In genomic region chr4:120745731-120746551, GRCm38 (mm10) we compare ENCODE assay signal across 8 mouse cellular contexts. TPM values are rescaled to one million over a fixed set of nuclear protein-coding genes. Genes with fewer than 3 reads are reported as not detected.
DNase-seq lines count a peak whose midpoint lies in the region; ATAC-seq and TF ChIP-seq lines count a peak whose summit lies in the region.

No protein-coding gene starts in this region.

- ATAC-seq in limb, embryonic 13.5 days (ENCODE audit: low FRiP score, low read depth), result no peak
- no peak for ATAC-seq in stomach, embryonic 14.5 days (ENCODE audit: insufficient number of reproducible peaks, insufficient read depth, low FRiP score, low read depth)

- H3K27ac ChIP-seq in left cerebral cortex, adult 2 months, result no peak overlapping the region
- no peak overlapping the region for H3K27ac ChIP-seq in limb, embryonic 13.5 days
- H3K27ac ChIP-seq in stomach, embryonic 14.5 days (ENCODE audit: low read length), result no peak overlapping the region

- TF ChIP-seq CTCF in left cerebral cortex, adult 2 months (IDR thresholded peaks at IDR 0.05), result no peak

- peak overlapping the region; percentile 64; the same call in 1 of the 2 replicates for H3K9ac ChIP-seq in limb, embryonic 13.5 days
- H3K9ac ChIP-seq in stomach, embryonic 14.5 days (replicated peaks; ENCODE audit: low read depth, low read length), result no peak overlapping the region

- intact Hi-C loops in left cerebral cortex, adult 2 months (cut with DNase I), result no loop called here
- intact Hi-C loops in gastrocnemius, postnatal 36 days (cut with DNase I), result no loop called here
- intact Hi-C loops in left cerebral cortex, postnatal 25 days (cut with DNase I), result no loop called here

- no peak for DNase-seq in left cerebral cortex, adult 2 months (ENCODE audit: extremely low spot score in 1 of 2, low spot score in 2 of 2)
- no peak for DNase-seq in left cerebral cortex, adult 9 months (ENCODE audit: low spot score in 2 of 2)
- peak; percentile 18 to 25 for DNase-seq in gastrocnemius, postnatal 36 days
- DNase-seq in layer of hippocampus, adult 11-12 months (ENCODE audit: low spot score), result no peak
- no peak for DNase-seq in left cerebral cortex, postnatal 25 days (ENCODE audit: low spot score in 2 of 2)
- DNase-seq in right cerebral cortex, adult 2 months (ENCODE audit: low spot score in 2 of 2), result no peak

- H3K4me1 ChIP-seq in limb, embryonic 13.5 days, result peaks cover 17% of the 10 kb centered on the region
- H3K4me1 ChIP-seq in stomach, embryonic 14.5 days (ENCODE audit: control insufficient read depth, insufficient read depth, low read length), result peaks cover 5% of the 10 kb centered on the region; the same call in 1 of the 2 replicates

- peak overlapping the region; percentile 67; the same call in 1 of the 2 replicates for H3K4me3 ChIP-seq in left cerebral cortex, adult 2 months
- peak overlapping the region; percentile 70 for H3K4me3 ChIP-seq in limb, embryonic 13.5 days
- peak overlapping the region; percentile 49 for H3K4me3 ChIP-seq in stomach, embryonic 14.5 days (ENCODE audit: low read depth, low read length)

- H3K27me3 ChIP-seq in limb, embryonic 13.5 days, result peaks cover 71% of the 10 kb centered on the region
- H3K27me3 ChIP-seq in stomach, embryonic 14.5 days (ENCODE audit: control insufficient read depth, insufficient read depth, low read length), result peaks cover 23% of the 10 kb centered on the region

- peak overlapping the region; percentile 100 for H3K4me2 ChIP-seq in limb, embryonic 13.5 days (replicated peaks)
- peak overlapping the region; percentile 100 for H3K4me2 ChIP-seq in stomach, embryonic 14.5 days (replicated peaks; ENCODE audit: low read depth, low read length)

- H3K9me3 ChIP-seq in limb, embryonic 13.5 days, result no peaks in the 10 kb centered on the region
- no peaks in the 10 kb centered on the region for H3K9me3 ChIP-seq in stomach, embryonic 14.5 days (ENCODE audit: control insufficient read depth, low read depth, low read length)

- no peaks in the 10 kb centered on the region for H3K36me3 ChIP-seq in limb, embryonic 13.5 days
- H3K36me3 ChIP-seq in stomach, embryonic 14.5 days (ENCODE audit: control insufficient read depth, insufficient read depth, low read length), result no peaks in the 10 kb centered on the region

- WGBS in limb, embryonic 13.5 days, result 33% methylated on average over 10 of the region's 10 CpGs
- whole genome bisulfite sequencing in stomach, embryonic 14.5 days, result 46% methylated on average over 10 of the region's 10 CpGs

RNA-seq across cellular contexts. Expression of gene Kcnq4, which starts 2.5 kb away (rescaled TPM):
- total RNA-seq in left cerebral cortex, adult 2 months (2021), result 1 to 10 TPM; 6.9 to 7.5 TPM
- 10 to 100 TPM; 18.6 to 18.9 TPM for total RNA-seq in gastrocnemius, postnatal 36 days (2021)
- 6.0 and 6.2 TPM in 2 replicates for polyA plus RNA-seq in limb, embryonic 13.5 days (2015; fragmentation: Nextera tagmentation; extraction: Ambion mirVana)
- polyA plus RNA-seq in stomach, embryonic 14.5 days (2014; fragmentation: Nextera tagmentation; extraction: Ambion mirVana), result 2.1 and 2.5 TPM in 2 replicates
- total RNA-seq in left cerebral cortex, postnatal 25 days (2021), result 1 to 10 TPM; 7.4 to 8.5 TPM

Comparison
In these comparisons a context has a peak if more than half of its experiments do, and no peak if none do; other contexts are left out.
1. DNase-seq: peak in gastrocnemius, postnatal 36 days (2 of 2); none in left cerebral cortex, adult 2 months (0 of 2), left cerebral cortex, adult 9 months (0 of 2), layer of hippocampus, adult 11-12 months (single experiment), left cerebral cortex, postnatal 25 days (0 of 2) and right cerebral cortex, adult 2 months (0 of 2).
2. Peak in every context shown above with its lines, with median percentiles within 50 percentile points of each other: H3K4me3 ChIP-seq.